Mouse (Mus musculus): ENCODE measurements at regions not wholly inside any gene's neighbourhood (a gene's known extent, or its start where the extent isn't known, plus 50 kb on each side); places are given as distances from the start of the nearest gene placed in this dataset.

DNA sequence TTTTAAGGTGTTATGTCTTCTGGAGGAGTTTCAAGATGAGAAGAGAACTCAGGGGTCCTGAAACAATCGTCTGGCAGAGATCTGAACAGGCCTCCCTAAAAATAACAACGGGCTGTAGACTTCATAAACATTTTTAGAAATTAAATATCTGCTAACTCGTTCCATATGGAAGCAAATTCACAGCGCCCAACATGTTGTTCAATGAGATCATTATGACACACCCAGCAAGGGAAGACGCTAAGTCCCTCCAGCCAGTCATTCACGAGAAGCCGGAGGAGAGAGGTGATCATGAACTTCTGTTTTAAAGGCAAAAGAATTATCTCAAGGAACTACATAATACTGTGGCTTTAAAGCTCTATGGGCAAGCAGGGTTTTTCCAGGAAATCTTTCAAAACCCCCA lies 334.8 kb downstream of the Efna5 start:
- DNase-seq (ENCODE audit: low read depth), result no peak

DNA sequence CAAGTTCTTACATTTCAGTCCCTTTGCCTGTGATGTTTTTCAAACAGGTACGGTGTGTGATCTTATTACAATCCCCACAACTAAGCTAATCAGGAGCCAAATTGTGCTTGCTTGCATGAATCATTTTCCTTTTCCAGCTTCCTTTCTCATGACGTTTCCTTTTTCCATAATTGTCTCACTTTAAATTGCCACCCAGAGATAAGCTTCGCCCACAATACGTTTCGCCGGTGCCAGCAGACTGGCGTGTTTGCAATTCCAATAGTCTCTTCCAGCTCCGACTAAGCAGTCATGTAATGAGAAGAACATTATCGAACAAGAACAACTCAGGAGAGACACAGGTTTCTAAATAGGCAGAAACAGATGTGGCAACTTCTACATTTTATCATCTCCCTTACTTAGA lies 335.8 kb downstream of the Efna5 start:
- DNase-seq (ENCODE audit: low read depth), result no peak

DNA sequence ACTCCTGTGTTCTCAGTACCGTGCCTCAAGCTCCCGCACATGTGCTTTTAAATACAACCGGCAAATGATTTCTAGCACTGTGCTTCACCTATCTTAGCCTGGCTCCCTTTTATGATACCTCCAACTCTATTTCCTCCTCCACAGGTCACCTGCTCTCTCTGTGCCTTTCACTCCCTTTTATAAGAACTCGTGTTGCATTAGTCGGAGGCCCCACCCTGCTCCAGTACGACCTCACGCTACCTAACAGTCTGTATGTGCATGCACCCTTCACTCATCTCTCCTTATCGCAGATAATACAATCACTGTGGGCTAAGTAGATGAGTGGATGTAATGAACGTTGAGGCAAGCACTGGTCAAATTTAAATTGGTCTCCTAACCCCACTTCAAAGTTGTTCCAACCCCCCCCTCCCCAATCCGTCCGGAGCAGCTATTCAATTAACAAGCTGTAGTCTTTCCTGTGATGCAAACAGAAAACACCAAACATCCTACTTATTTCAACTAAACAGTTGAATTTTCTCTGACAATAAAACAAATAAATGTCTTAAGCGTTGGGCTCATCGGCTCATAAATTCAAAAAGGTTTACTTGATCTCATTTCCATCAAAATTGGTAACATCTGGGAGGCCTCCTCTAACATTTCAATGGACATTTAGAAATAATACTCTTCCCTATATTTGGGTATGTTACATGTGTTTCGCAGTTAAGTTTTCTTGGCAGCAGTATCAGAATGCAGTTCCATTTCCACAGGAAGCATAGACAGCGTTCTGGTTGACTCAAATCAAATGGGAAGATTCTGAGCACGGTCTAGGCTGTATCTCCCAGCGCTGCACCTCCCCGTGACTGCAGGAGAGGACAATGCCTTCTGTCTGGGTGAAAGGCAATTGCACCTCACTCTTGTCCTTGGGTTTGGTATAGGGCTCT lies 337.8 kb downstream of the Efna5 start:
- DNase-seq (ENCODE audit: low read depth), result no peak

DNA sequence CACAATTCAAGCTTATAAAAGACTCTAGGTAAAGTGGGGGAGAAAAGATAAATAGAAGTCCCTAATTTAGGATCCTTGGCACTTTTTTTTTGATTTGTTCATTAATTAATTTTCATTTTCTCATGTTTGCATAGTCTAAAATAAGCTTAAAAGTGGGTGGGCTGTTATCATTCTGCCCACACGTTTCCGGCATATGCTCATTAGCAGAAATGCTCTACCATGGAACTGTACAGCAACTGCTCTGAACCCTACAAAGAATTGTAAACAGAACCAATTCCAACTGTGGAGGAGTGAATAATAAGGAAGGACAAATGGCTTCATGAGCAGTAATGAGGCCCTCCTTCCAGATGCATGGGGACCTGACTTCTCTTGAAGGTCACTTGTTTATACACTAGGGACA lies 351.2 kb downstream of the Efna5 start:
- DNase-seq (ENCODE audit: low read depth), result no peak

DNA sequence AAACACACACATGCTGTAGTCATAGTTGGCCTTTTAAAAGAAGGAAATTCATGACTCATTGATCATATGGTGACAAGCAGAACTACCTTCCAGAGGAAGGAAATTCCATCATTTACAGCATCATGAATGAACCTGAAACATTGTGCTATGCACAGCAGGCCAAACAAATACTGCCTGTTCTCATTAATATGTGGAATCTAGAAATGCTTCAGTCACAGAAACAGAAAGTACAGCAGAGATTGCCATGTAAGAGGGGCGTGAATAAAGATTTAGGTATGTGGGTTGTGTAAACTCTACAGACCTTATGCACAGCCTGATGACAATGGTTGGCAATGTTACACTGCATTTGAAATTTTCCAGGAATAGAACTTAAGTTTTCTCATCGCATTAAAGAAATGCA lies 353.6 kb downstream of the Efna5 start:
- DNase-seq (ENCODE audit: low read depth), result no peak

DNA sequence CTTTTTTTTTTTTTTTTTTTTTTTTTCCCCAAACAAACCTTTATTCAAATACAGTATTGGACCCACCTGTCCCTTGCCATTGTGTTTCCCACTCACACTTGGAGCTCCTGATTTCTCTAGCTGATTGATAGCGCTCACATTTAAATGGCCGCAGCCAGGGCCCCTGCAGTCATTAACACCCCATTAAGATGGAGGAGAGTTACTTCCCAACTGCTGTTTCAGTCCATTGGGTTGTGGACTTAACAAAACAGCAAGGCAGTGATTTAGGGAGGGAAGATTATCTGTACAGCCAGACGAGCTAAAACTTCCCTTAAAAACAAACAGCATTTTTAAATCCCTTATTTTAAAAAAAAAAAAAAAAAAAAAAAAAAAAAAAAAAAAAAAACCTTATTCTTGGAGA lies 367.5 kb downstream of the Efna5 start:
- DNase-seq (ENCODE audit: low read depth), result no peak

DNA sequence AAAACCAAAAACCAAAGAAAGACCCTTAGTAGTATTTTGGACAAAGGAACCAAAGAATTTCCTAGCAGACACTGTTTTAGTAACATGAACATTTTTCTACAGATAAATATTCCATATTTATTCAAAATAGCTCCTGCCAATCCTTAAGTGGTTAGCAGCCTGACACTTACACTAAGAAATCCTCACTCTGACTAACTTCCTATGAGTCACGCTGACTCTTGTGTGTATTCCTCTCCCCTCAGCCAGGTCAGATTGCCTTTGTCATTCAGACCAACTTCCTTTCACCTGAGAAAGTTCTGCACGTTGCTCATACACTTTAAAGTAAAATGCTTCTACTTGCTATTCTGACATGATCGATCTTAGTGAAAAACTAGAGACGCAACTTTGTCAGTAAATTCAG lies 370.9 kb downstream of the Efna5 start:
- no peak for DNase-seq (ENCODE audit: low read depth)

DNA sequence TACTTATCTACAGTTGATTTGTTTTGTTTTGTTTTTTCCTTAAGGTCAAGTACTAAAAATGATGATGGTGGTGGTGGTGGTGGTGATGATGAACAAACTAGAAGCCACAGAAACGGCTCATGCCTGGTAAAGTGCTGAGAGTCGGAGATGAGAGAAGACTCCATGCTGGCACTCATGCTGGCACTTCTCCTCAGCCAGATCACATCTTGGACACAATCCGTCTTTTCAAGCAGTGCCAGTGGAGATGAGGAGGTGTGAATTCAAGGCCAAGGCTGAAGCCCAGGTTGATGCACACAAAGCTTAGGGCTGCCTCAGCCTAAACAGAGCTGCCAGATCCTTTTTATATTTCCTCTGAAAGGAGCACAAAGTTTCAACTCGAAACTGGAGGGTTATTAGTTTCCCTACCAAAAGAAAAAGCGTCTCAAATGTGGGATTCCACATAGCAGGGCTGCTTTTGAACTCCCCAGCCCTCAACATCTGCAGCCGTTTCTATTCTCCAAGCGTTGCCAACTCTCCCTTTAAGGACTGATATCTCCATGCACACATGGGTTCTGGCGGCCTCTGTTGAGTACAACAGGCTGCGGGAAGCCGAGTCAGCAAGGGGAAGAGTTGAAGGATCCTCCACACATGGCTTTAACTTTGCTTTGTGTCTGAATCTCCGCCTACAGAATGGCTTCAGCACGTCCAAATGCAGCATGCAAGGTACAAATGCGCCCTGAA lies 373.2 kb downstream of the Efna5 start:
- no peak for DNase-seq (ENCODE audit: low read depth)

DNA sequence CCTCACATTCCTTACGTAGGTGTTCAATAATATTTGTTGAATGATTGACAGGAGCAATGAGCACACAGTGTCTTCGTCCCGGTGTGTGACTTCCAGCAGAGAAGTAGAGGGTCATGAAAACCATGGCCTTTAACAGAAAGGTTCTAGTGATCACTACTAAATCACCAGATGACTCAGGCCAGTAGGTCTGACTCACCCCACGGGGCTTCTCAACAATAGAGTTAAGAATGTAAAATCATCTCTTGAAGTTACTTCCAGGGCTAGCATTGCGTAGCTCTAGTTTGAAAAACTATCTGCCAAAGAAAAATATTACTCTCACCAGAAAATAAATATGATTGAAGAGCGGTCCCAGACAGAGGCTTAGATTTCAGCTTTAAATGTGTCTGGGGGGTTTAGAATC lies 376.4 kb downstream of the Efna5 start:
- DNase-seq (ENCODE audit: low read depth), result no peak

DNA sequence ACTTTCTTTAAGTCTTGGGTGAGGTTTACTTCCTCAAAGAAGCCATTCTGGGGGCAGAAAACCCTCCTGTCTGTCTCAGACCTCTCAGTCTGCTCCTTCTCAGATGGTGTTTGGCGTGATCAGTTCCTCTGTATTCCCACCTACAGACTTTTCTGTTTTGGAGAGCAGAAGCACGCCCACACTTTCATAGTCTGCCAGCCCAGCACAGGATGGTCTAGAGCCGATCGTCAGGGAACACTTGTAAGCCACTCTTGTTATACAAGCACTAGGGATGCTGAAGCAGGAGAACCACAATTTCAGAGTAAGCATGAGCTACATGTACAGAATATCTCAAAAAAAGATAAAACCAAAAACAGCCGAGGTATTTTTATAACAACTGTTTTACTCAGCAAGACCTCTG lies 410.4 kb downstream of the Efna5 start:
- no peak for DNase-seq (ENCODE audit: low read depth)

DNA sequence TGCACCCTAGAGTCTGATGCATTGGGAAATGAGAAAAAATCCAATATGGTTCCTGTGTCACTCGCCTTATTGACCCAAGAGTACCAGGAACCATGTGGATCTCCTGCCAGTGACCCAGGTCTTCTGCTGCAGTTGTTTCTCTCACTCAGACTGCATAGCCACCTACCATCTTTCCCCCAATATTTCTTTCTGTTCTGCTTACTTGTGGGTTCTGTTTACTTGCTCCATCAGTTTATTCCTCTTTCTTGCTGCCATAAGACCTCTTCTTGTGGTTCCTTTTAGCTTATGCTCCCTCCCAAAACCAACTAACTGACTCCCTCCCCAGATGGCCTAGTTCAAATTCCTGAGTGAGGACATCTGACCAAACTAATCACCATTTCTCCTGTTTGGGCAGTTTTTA lies 411.8 kb downstream of the Efna5 start:
- DNase-seq (ENCODE audit: low read depth), result no peak

DNA sequence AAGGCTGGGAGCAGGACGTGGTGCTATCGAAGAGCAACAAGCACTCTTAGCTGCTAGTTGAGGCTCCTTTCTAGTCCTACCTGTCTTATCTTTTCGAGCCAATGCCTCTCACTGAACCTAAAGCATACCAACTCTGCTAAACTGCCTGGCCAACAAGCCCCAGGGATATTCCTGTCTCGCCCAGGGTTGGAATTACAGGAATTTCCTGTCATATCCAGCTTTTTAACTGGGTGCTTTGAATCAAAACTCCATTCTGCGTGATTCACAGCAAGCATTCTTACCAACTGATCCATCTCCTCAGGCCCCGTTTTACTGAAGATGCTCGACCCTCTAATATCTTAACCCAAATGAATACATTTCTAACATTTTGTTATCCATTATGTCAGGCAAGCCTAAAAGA lies 412.3 kb downstream of the Efna5 start:
- DNase-seq (ENCODE audit: low read depth), result no peak

DNA sequence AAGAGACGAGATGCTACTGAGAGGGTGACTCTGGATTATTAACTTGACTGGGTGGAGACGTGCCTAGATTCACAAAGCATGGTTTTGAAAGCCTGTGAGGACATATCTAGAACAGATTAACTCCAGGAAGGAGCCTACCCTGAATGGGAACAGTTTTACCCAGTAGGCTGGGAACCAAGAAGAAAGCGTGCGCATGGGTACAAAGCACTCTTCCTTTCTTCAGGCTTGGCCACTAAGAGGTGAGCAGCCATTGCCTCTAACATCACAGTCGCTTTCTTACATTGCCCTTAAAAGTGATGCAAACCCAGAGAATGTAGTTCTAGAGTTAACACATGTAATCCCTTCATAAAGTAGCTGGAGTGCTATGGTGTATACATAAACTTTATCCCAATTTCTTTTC lies 414.0 kb downstream of the Efna5 start:
- DNase-seq (ENCODE audit: low read depth), result no peak

DNA sequence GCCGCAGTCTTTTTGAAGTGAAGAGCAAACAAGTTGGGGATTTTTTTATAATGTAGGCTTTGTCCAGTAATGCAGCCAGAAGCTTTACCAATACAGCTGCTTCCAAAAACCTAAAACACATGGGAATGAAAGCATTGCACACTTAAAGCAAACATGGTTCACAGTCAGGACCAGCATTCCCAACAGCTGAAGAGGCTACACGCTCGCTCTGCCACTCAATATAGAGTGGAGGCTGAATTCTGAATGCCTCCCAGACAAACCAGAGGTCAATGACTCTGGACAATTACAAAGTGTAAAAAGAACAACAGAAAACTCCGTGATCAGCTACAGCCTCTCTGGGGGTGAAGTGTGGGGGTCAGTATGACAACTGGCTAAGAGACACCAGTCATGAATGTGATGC lies 416.1 kb downstream of the Efna5 start:
- DNase-seq (ENCODE audit: low read depth), result no peak

DNA sequence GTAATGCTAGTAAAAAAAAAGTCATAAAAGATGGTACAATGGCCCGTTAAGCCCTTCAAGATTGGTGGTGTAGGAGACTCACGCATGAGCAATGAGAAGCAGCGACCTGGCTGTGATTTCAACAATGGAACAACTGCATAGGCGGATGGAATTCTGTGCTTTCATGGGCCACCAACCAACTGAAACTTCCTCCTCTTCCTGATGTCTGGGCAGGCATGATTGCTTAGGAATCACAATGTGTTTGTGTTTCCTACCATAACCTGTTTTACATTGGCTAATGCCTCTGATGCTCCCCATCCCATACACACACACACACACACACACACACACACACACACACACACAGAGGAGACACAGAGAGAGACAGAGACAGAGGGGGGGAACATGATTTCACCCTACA lies 416.9 kb downstream of the Efna5 start:
- DNase-seq (ENCODE audit: low read depth), result no peak

DNA sequence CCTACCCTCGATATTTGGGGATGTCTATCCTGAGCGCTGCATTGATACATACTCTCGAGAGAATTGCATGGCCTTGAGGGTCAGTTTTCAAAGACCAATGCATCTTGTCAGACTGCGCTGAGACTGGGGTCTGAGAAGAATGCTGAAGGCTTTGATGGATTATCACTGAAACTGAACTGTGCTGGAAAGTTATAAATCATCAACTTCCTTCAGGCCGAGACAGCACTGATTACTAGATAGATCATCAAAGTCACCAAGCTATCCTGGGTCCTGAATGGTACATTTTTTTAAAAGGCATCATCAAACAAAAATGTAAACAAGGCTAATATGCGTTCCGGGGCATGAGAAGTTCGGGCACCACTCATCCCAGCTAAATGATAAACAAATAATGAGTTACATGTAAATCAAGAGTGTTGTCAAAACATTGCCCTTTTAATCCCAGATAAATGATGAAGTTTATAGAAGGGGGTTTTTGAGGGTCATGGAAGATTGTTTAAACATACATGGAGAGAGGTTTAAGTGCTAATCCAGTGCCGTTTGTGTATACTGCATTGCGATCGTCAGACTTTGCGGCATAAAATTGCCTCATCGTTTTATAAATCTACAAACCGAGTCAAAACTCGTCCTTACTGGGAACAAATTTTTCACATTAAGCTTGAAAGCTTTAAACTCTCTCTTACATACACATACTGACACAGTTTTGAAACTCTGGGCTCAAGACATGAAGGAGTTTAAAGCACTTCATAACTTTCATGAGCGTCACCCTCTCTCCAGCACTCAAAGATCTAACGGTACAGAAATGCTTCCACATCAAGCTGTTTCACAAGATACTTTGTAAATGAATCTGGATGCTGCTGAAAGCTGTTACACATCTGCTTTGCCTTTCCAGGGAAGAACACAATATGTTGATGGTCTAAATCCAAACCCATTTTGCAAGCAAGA lies 419.5 kb downstream of the Efna5 start:
- DNase-seq (ENCODE audit: low read depth), result no peak

DNA sequence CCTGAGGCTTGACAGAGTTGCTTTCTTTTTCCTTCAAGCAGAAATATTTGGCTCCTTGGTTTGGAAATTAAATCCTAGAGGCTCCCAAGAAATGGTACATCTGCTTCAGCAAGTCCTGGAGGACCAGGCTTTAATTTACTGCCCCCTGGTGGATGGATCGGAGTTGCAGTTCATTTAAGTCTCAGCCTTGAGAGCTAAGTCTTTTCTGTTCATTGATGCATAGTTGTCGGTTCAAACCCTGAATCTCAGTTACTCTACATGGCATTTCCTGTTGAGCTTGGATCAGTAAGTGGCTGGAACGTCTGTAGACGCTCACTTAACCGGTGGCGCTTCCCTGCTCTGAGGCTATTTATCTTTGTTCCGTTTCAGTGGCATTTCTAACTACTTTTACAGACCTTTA lies 422.2 kb downstream of the Efna5 start:
- DNase-seq (ENCODE audit: low read depth), result peak; percentile 50

DNA sequence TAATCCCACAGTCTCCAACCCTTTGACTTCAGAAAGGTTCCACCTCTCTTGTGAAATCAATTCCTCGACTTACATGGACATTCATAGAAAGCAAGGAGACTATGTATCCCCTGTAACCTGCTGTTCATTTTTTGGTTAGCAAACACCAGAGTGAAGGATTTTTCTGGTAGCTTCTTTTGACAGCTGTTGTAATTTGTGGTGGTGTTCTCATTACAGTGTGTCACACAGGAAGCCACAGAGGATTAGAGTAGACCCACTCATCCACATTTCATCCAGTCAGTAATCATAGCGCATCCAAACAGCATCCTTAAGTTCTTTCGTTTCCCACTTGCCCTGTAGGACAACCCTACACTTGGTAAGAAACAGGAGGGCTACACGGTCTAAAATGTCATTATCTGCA lies 443.1 kb downstream of the Efna5 start:
- DNase-seq (ENCODE audit: low read depth), result no peak

DNA sequence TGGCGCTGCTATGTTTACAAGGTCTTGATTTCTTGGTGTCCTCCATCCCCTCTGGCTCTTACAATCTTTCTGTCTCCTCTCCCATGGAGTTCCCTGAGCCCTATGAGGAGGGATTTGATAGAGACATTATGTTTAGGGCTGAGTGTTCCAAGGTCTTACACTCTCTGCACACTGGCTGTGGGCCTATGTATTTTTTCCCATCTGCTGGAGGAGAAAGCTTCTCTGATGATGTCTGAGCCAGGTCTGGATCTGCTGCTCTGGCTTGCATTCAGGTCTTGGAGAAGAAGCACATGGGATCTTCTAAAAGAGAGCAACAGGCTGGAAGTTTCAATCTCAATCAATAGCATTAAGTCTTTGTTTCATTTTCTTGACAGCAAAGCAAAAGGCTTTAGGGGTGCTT lies 445.1 kb downstream of the Efna5 start:
- no peak for DNase-seq (ENCODE audit: low read depth)

DNA sequence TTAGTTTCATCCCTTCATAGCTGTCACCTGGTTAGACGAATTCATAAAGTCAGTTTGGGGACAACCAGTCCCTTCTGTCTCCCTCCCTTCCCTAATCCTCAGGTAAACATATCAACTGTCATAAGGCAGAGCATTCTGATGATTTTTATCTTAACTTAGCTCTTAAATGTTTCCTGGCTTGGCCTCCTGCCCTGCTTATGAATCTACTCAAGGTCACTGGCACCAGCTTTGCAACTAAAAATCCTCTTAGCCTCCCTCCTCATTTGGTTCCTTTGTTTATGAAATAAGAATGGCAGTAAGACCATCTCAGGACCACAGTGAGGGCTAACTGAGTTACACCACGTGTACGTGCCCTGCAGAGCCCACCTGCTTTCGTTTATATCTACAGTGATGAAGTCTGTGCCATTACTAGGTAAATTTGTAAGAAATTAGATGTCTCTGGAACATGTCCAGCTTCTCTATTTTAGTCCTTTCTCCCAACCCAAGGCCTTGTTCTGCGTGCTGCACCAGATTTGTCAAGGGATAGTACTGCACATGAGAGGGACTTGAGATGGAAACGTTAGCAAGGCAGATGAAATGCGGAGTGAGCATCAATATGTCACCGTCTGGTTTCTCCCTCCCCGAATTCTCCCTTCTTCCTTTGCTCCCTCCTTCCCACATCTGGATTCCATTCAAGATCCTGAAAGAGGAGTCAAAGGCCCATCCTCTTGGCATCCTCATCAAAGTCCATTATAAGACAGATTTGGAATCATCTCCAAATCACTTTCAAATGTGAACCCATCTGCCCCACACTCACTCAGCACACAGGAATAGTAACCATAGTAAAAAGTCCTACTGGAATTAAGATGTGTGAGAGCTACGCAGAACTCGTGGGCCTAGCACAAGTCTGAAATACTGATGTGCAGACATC lies 457.4 kb downstream of the Efna5 start:
- no peak for DNase-seq (ENCODE audit: low read depth)

DNA sequence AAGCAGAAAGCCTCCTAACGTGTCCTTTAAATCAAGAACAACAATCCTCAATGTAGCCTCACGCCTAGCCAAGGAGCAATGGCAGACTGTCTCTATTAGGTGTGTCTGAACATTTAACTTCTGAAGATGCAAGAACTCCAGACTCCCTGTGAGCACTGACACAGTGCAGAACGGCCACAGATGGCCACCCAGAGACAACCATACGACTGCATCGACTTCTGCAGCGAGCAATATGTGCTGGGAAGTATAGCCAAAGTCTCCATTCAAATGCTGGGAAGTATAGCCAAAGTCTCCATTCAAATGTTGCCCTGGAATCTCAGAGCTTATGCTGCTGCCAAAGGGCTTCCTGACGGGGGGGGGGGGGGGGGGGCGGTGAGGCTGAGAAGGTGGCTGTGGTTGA lies 463.5 kb downstream of the Efna5 start:
- DNase-seq (ENCODE audit: low read depth), result no peak
